Mouse (Mus musculus): ENCODE measurements at regions not wholly inside any gene's neighbourhood (a gene's known extent, or its start where the extent isn't known, plus 50 kb on each side); places are given as distances from the start of the nearest gene placed in this dataset.

- H3K27me3 ChIP-seq (ENCODE audit: control insufficient read depth, insufficient read depth, insufficient read length), result no peaks in the 10 kb centered on the region
- no peak overlapping the region for H3K4me3 ChIP-seq
- H3K36me3 ChIP-seq (ENCODE audit: control insufficient read depth, insufficient read depth), result no peaks in the 10 kb centered on the region
- no peak overlapping the region for H3ac ChIP-seq (ENCODE audit: control insufficient read depth, insufficient read length)
- no peaks in the 10 kb centered on the region for H3K79me2 ChIP-seq (ENCODE audit: control insufficient read depth, insufficient read depth)
- H3K4me2 ChIP-seq (ENCODE audit: low read depth), result no peak overlapping the region
- TF ChIP-seq MYOG (IDR thresholded peaks at IDR 0.05; ENCODE audit: control insufficient read depth in 1 of 3, insufficient read depth in 1 of 3, insufficient read length in 2 of 3, low read depth in 2 of 3) (no peak), USF1 (IDR thresholded peaks at IDR 0.05; ENCODE audit: low read depth) (no peak), SRF (IDR thresholded peaks at IDR 0.05; ENCODE audit: control insufficient read depth, insufficient read length, low read depth) (no peak), TCF3 (IDR thresholded peaks at IDR 0.05; ENCODE audit: insufficient read length, low read depth) (no peak), MAX (IDR thresholded peaks at IDR 0.05; ENCODE audit: low read depth) (no peak), REST (IDR thresholded peaks at IDR 0.05; ENCODE audit: insufficient read depth, insufficient read length) (no peak), POLR2AphosphoS2 (IDR thresholded peaks at IDR 0.05; ENCODE audit: insufficient read length, low read depth) (no peak), MYOD1 (IDR thresholded peaks at IDR 0.05; ENCODE audit: control insufficient read depth in 1 of 3, insufficient read length in 2 of 3, low read depth in 2 of 3) (no peak), POLR2A (IDR thresholded peaks at IDR 0.05; ENCODE audit: insufficient read length, low read depth) (no peak), CEBPB (IDR thresholded peaks at IDR 0.05; ENCODE audit: insufficient read depth, poor library complexity, severe bottlenecking) (no peak)
These were observed 74.5 kb downstream of the Rpl14 start for GRCm38 (mm10) chr9:120645776-120646175.

DNA sequence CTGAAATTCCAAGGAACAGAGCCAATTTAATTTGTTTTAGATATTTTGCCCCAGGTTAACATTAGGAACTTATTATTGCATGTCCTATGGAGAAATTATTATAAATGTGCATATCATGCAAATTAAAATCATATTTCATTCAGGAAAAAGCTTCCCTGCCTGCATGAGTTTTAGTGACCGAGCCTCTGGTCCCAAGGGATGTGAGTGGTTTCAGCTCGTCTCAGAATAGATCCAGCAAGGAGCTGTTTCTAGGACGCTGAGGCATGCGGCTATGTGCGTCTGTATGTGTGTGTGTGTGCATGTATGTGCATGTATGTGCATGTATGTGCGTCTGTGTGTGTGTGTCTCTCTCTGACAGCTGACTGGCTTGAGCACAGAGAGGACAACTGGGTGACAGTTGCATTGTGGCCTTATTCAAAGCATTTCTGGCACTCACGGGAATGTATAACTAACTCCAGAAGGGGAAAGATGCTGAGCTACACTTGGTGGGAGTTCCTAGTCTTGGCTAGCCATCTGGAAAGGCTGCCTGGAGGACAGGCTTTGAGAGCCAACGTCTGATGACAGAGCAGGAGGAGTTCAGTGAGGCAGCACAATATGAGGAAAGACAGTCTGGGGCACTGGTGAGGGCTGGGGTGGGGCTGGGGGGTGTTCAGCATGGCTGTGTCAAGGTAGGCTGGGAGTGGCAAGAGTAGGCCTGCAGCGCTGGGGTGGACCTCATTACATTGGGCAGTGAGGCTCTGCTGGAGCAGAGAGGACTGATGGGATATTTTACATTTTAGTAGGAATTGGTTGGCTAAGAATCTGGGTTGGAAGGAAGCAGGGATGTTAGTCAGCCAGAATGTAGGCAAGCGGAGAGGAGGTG lies 75.8 kb downstream of the Rpl14 start:
- Histone ChIP-seq H3K27me3 (ENCODE audit: control insufficient read depth, insufficient read depth, insufficient read length) (no peaks in the 10 kb centered on the region), H3K36me3 (ENCODE audit: control insufficient read depth, insufficient read depth) (no peaks in the 10 kb centered on the region), H3K4me2 (ENCODE audit: low read depth) (no peak overlapping the region), H3K79me2 (ENCODE audit: control insufficient read depth, insufficient read depth) (no peaks in the 10 kb centered on the region), H3ac (ENCODE audit: control insufficient read depth, insufficient read length) (no peak overlapping the region), H3K4me3 (no peak overlapping the region)
- TF ChIP-seq E2F4 (IDR thresholded peaks at IDR 0.05; ENCODE audit: insufficient read depth) (no peak), POLR2A (IDR thresholded peaks at IDR 0.05; ENCODE audit: insufficient read length, low read depth) (no peak), POLR2AphosphoS2 (IDR thresholded peaks at IDR 0.05; ENCODE audit: insufficient read length, low read depth) (no peak), CEBPB (IDR thresholded peaks at IDR 0.05; ENCODE audit: insufficient read depth, poor library complexity, severe bottlenecking) (no peak), SRF (IDR thresholded peaks at IDR 0.05; ENCODE audit: control insufficient read depth, insufficient read length, low read depth) (no peak), MAX (IDR thresholded peaks at IDR 0.05; ENCODE audit: low read depth) (no peak)

DNA sequence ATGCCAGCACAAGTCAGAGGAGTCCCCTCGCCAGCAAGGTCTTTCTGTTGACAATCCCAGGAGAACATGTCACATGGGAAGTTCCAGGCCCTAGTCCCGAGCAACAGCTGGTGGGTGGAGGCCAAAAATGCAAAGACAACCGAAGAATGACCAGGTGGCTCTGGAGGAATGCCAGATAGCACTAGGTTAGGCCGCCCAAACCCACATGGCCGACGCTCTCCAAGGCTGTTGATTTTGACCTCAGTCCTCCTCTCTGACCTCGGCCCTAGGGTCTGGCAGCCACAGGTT lies 76.4 kb downstream of the Rpl14 start:
- H3K4me2 ChIP-seq (ENCODE audit: low read depth), result no peak overlapping the region
- TF ChIP-seq POLR2A (IDR thresholded peaks at IDR 0.05; ENCODE audit: insufficient read length, low read depth) (no peak), REST (IDR thresholded peaks at IDR 0.05; ENCODE audit: insufficient read depth, insufficient read length) (no peak), MAX (IDR thresholded peaks at IDR 0.05; ENCODE audit: low read depth) (no peak)
- no peaks in the 10 kb centered on the region for H3K27me3 ChIP-seq (ENCODE audit: control insufficient read depth, insufficient read depth, insufficient read length)
- H3K4me3 ChIP-seq, result no peak overlapping the region
- H3K36me3 ChIP-seq (ENCODE audit: control insufficient read depth, insufficient read depth), result no peaks in the 10 kb centered on the region
- H3K79me2 ChIP-seq (ENCODE audit: control insufficient read depth, insufficient read depth), result no peaks in the 10 kb centered on the region
- no peak overlapping the region for H3ac ChIP-seq (ENCODE audit: control insufficient read depth, insufficient read length)

DNA sequence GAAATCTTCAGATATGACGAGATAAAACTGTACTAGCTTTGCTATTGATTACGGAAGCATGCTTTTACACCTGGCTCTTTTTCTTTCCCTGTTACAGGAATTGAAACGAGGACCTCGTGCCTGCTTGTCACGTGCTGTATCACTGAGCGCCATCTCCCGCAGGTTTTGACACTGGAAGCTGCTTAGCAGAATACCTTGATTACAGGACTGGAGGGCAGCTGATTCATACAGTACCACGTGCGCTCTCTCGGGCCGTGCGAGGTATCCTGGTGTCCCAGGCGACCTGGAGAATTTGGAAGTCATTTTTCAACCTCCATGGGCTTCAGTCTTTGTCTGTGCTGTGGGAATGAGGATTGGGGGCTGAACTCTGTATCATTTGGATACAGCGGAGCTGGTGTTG lies 81.5 kb downstream of the Rpl14 start:
- Histone ChIP-seq H3K27me3 (ENCODE audit: control insufficient read depth, insufficient read depth, insufficient read length) (no peaks in the 10 kb centered on the region), H3K36me3 (ENCODE audit: control insufficient read depth, insufficient read depth) (no peaks in the 10 kb centered on the region), H3ac (ENCODE audit: control insufficient read depth, insufficient read length) (no peak overlapping the region), H3K79me2 (ENCODE audit: control insufficient read depth, insufficient read depth) (no peaks in the 10 kb centered on the region), H3K4me3 (no peak overlapping the region), H3K4me2 (ENCODE audit: low read depth) (no peak overlapping the region)
- TF ChIP-seq E2F4 (IDR thresholded peaks at IDR 0.05; ENCODE audit: insufficient read depth), result no peak
- TF ChIP-seq POLR2AphosphoS2 (IDR thresholded peaks at IDR 0.05; ENCODE audit: insufficient read length, low read depth), result no peak
- TF ChIP-seq POLR2A (IDR thresholded peaks at IDR 0.05; ENCODE audit: insufficient read length, low read depth), result no peak
- TF ChIP-seq CEBPB (IDR thresholded peaks at IDR 0.05; ENCODE audit: insufficient read depth, poor library complexity, severe bottlenecking), result no peak
- TF ChIP-seq MYOD1 (IDR thresholded peaks at IDR 0.05; ENCODE audit: control insufficient read depth in 1 of 3, insufficient read length in 2 of 3, low read depth in 2 of 3), result no peak
- TF ChIP-seq MYOG (IDR thresholded peaks at IDR 0.05; ENCODE audit: control insufficient read depth in 1 of 3, insufficient read depth in 1 of 3, insufficient read length in 2 of 3, low read depth in 2 of 3), result no peak
- no peak for TF ChIP-seq TCF3 (IDR thresholded peaks at IDR 0.05; ENCODE audit: insufficient read length, low read depth)

GRCm38 (mm10) chr9:120653170-120653569 lies 81.9 kb downstream of the Rpl14 start:
- Histone ChIP-seq H3K4me3 (no peak overlapping the region), H3K79me2 (ENCODE audit: control insufficient read depth, insufficient read depth) (no peaks in the 10 kb centered on the region), H3ac (ENCODE audit: control insufficient read depth, insufficient read length) (no peak overlapping the region), H3K27me3 (ENCODE audit: control insufficient read depth, insufficient read depth, insufficient read length) (no peaks in the 10 kb centered on the region), H3K36me3 (ENCODE audit: control insufficient read depth, insufficient read depth) (no peaks in the 10 kb centered on the region), H3K4me2 (ENCODE audit: low read depth) (no peak overlapping the region)
- TF ChIP-seq POLR2AphosphoS2 (IDR thresholded peaks at IDR 0.05; ENCODE audit: insufficient read length, low read depth) (no peak), USF1 (IDR thresholded peaks at IDR 0.05; ENCODE audit: low read depth) (no peak), TCF3 (IDR thresholded peaks at IDR 0.05; ENCODE audit: insufficient read length, low read depth) (no peak), MAX (IDR thresholded peaks at IDR 0.05; ENCODE audit: low read depth) (no peak), MYOG (IDR thresholded peaks at IDR 0.05; ENCODE audit: control insufficient read depth in 1 of 3, insufficient read depth in 1 of 3, insufficient read length in 2 of 3, low read depth in 2 of 3) (no peak), MYOD1 (IDR thresholded peaks at IDR 0.05; ENCODE audit: control insufficient read depth in 1 of 3, insufficient read length in 2 of 3, low read depth in 2 of 3) (no peak), SRF (IDR thresholded peaks at IDR 0.05; ENCODE audit: control insufficient read depth, insufficient read length, low read depth) (no peak), CEBPB (IDR thresholded peaks at IDR 0.05; ENCODE audit: insufficient read depth, poor library complexity, severe bottlenecking) (no peak), E2F4 (IDR thresholded peaks at IDR 0.05; ENCODE audit: insufficient read depth) (no peak), REST (IDR thresholded peaks at IDR 0.05; ENCODE audit: insufficient read depth, insufficient read length) (no peak), POLR2A (IDR thresholded peaks at IDR 0.05; ENCODE audit: insufficient read length, low read depth) (no peak), TCF12 (IDR thresholded peaks at IDR 0.05; ENCODE audit: insufficient read depth, poor library complexity, severe bottlenecking) (no peak)
